Mouse (Mus musculus) embryo, embryonic 10.5 days (tissue): ENCODE measurements around the gene Aspm.

ENCODE experiments used
- DNase-seq: peaks from one replicate; pipeline ENCODE4 v3.0.0-alpha.2; 2015; ENCODE audit warnings: low spot score

The Aspm gene

GRCm38 (mm10) chr1:139501258-139501752 is 46.7 kb downstream of the Aspm start, which contains the start of gene F13b:
F13b (plus strand) TSS chr1:139501702.
- DNase-seq = no peak

- DNase-seq = no peak
Measured at GRCm38 (mm10) chr1:139514556-139514955, 60.0 kb downstream of the Aspm start.
